Mouse (Mus musculus) G1E (cell line): ENCODE measurements around the gene Tmprss9. TPM values are rescaled to one million over a fixed set of nuclear protein-coding genes. Genes with fewer than 3 reads are reported as not detected.

ENCODE experiments used
- ATAC-seq: 2 replicates; pipeline ENCODE4 v1.8.0; 2016; ENCODE audit warnings: mild to moderate bottlenecking; ENCODE audit not compliant: insufficient number of reproducible peaks, poor library complexity, low FRiP score, severe bottlenecking; ENCODE audit errors: extremely low read depth
- DNase-seq: peaks from one replicate; pipeline ENCODE4 v3.0.0; 2012; ENCODE audit warnings: low spot score
- H3K27me3 ChIP-seq: 2 replicates; pipeline ENCODE4 v1.6.1; 2012; ENCODE audit warnings: mild to moderate bottlenecking, low read length, inconsistent platforms; ENCODE audit not compliant: insufficient read depth
- H3K36me3 ChIP-seq: replicated peaks from 2 replicates; pipeline ENCODE3; 2012; ENCODE audit warnings: mild to moderate bottlenecking, inconsistent platforms
- H3K4me1 ChIP-seq: 2 replicates; pipeline ENCODE4 v1.6.1; 2012; ENCODE audit warnings: low read depth, low read length, inconsistent platforms, mixed read lengths; ENCODE audit not compliant: insufficient read depth
- H3K4me3 ChIP-seq: 2 replicates; pipeline ENCODE4 v1.5.1; 2012; ENCODE audit warnings: low read depth, mild to moderate bottlenecking, inconsistent platforms, low read length, moderate library complexity, mixed read lengths
- H3K9me3 ChIP-seq: replicated peaks from 2 replicates; pipeline ENCODE4 v1.6.1; 2012; ENCODE audit warnings: inconsistent platforms
- CTCF ChIP-seq: IDR thresholded peaks from 2 replicates; pipeline ENCODE4 v1.5.1; 2012; ENCODE audit warnings: low read depth, low read length, inconsistent platforms, mixed read lengths
- GATA1 ChIP-seq: IDR thresholded peaks from 2 replicates; pipeline ENCODE4 v1.6.1; 2012; ENCODE audit warnings: borderline replicate concordance, low read length, inconsistent platforms, mixed read lengths
- GATA2 ChIP-seq: IDR thresholded peaks from 2 replicates; pipeline ENCODE4 v1.6.1; 2012; ENCODE audit warnings: low read depth, low read length, inconsistent platforms, borderline replicate concordance
- POLR2AphosphoS5 ChIP-seq: IDR thresholded peaks from 2 replicates; pipeline ENCODE4 v1.6.1; 2012; ENCODE audit warnings: low read depth, low read length, inconsistent platforms; ENCODE audit not compliant: insufficient replicate concordance
- TAL1 ChIP-seq: conservative IDR thresholded peaks from 2 replicates; pipeline ENCODE4 v1.6.1; 2012; ENCODE audit warnings: low read depth, low read length, inconsistent platforms, mixed read lengths
- polyA plus RNA-seq: library from polyadenylated mRNA; stranded (reverse); fragments of >175 nt; gene quantifications from 2 replicates; pipeline ENCODE4 v1.2.3, GENCODE M21; 2012
- total RNA-seq, 2 experiments: library from RNA; stranded (forward) in 1 of 2; stranded (reverse) in 1 of 2; fragments of 200-1000 nt in 1 of 2; fragments of >200 nt in 1 of 2; fragmentation: Nextera tagmentation in 1 of 2; gene quantifications; 2 replicates each; pipeline ENCODE4 v1.2.3; 2014 to 2017

Gene Tmprss9
- total and polyA plus RNA-seq, 3 experiments, result 0.02 to 0.05 TPM; not detected in 1

GRCm38 (mm10) chr10:80934136-80934985, 62.7 kb downstream of the Tmprss9 start:
- DNase-seq, result no peak
- no peaks in the 10 kb centered on the region for H3K36me3 ChIP-seq
- peaks cover 87% of the 10 kb centered on the region for H3K27me3 ChIP-seq
- no peak overlapping the region for H3K4me3 ChIP-seq
- peaks cover 78% of the 10 kb centered on the region for H3K4me1 ChIP-seq
- ATAC-seq, result no peak
- no peaks in the 10 kb centered on the region for H3K9me3 ChIP-seq
- TF ChIP-seq CTCF (no peak), GATA1 (no peak), POLR2AphosphoS5 (no peak), GATA2 (no peak), TAL1 (no peak)

DNA sequence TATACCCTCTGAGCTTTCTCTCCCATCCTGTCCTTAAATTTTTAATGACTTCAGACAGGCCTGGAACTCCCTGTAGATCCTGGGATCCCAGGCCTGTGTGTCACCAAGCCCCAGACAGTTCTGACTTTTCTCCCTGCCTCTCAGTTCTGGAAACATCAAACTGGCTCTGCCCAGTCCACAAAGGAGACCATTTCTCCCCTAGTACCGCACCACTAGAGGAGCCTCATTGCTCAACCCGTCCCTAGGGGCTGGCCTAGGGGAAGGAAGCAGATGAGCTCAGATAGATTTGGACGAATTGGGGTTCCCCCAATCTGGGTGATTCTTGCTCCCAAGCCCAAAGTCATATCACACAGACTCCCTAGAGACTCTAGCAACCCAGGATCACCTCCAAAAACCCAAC, 63.6 kb downstream of the Tmprss9 start:
- TF ChIP-seq GATA1, result no peak
- TF ChIP-seq CTCF, result no peak
- TF ChIP-seq POLR2AphosphoS5, result no peak
- TF ChIP-seq TAL1, result no peak
- TF ChIP-seq GATA2, result no peak
- H3K9me3 ChIP-seq, result no peaks in the 10 kb centered on the region
- no peaks in the 10 kb centered on the region for H3K36me3 ChIP-seq
- peaks cover 81% of the 10 kb centered on the region for H3K4me1 ChIP-seq
- H3K4me3 ChIP-seq, result no peak overlapping the region
- DNase-seq, result no peak
- no peak for ATAC-seq
- peaks cover 94% of the 10 kb centered on the region for H3K27me3 ChIP-seq

- Histone ChIP-seq H3K4me1 (peaks cover 81% of the 10 kb centered on the region), H3K9me3 (no peaks in the 10 kb centered on the region), H3K36me3 (no peaks in the 10 kb centered on the region), H3K27me3 (peaks cover 95% of the 10 kb centered on the region), H3K4me3 (no peak overlapping the region)
- TF ChIP-seq GATA1, result no peak
- no peak for TF ChIP-seq CTCF
- no peak for TF ChIP-seq POLR2AphosphoS5
- no peak for TF ChIP-seq GATA2
- no peak for TF ChIP-seq TAL1
- DNase-seq (no peak), ATAC-seq (no peak)
These were observed 64.0 kb downstream of the Tmprss9 start for GRCm38 (mm10) chr10:80935698-80936097.

- Histone ChIP-seq H3K36me3 (no peaks in the 10 kb centered on the region), H3K9me3 (no peaks in the 10 kb centered on the region), H3K4me1 (peaks cover 81% of the 10 kb centered on the region), H3K27me3 (peaks cover 95% of the 10 kb centered on the region), H3K4me3 (no peak overlapping the region; the same call in 1 of the 2 replicates)
- ATAC-seq (no peak), DNase-seq (no peak)
- TF ChIP-seq CTCF (no peak), TAL1 (no peak), GATA2 (no peak), POLR2AphosphoS5 (no peak), GATA1 (no peak)
These were observed 64.6 kb downstream of the Tmprss9 start for GRCm38 (mm10) chr10:80936135-80936809.

GRCm38 (mm10) chr10:80936810-80937164, 65.1 kb downstream of the Tmprss9 start:
- Histone ChIP-seq H3K4me3 (no peak overlapping the region; the same call in 1 of the 2 replicates), H3K27me3 (peaks cover 95% of the 10 kb centered on the region), H3K4me1 (peaks cover 76% of the 10 kb centered on the region), H3K9me3 (no peaks in the 10 kb centered on the region), H3K36me3 (no peaks in the 10 kb centered on the region)
- DNase-seq (no peak), ATAC-seq (no peak)
- TF ChIP-seq CTCF (no peak), TAL1 (no peak), POLR2AphosphoS5 (no peak), GATA2 (no peak), GATA1 (no peak)

- no peak for DNase-seq
- ATAC-seq, result no peak
These were observed 66.0 kb downstream of the Tmprss9 start for GRCm38 (mm10) chr10:80937646-80938045.

More at GRCm38 (mm10) chr10:80937646-80938045, 66.0 kb downstream of the Tmprss9 start:
- TF ChIP-seq GATA1 (no peak), GATA2 (no peak), CTCF (no peak), TAL1 (no peak), POLR2AphosphoS5 (no peak)
- Histone ChIP-seq H3K9me3 (no peaks in the 10 kb centered on the region), H3K4me1 (peaks cover 67% of the 10 kb centered on the region), H3K4me3 (0 out of 2 replicates have a peak overlapping the region, but pooled peaks have one; percentile 10), H3K36me3 (no peaks in the 10 kb centered on the region), H3K27me3 (peaks cover 90% of the 10 kb centered on the region)
